Mouse (Mus musculus) hindbrain, embryonic 14.5 days (tissue): Measurements from ENCODE around the gene Rtbdn. TPM values are rescaled to one million over a fixed set of nuclear protein-coding genes. Genes with fewer than 3 reads are reported as not detected.
A peak's percentile ranks its signal among the peaks of the same experiment; 100 is the strongest.

ENCODE experiments used
- ATAC-seq: fragments of 200-750 bp; cut with Nextera tagmentation; 2 replicates; pipeline ENCODE4 v1.8.0; 2017; ENCODE audit warnings: moderate number of reproducible peaks, mild to moderate bottlenecking, moderate TSS enrichment, moderate library complexity; ENCODE audit not compliant: low FRiP score
- DNase-seq: peaks from one replicate; pipeline ENCODE4 v3.0.0-alpha.2; 2015; ENCODE audit warnings: low spot score
- H3K27ac ChIP-seq: fragments of 300-500 bp; sonication (generic); 2 replicates; pipeline ENCODE4 v1.5.1; 2014; ENCODE audit warnings: mild to moderate bottlenecking, moderate library complexity
- H3K27me3 ChIP-seq: fragments of 300-500 bp; sonication (generic); 2 replicates; pipeline ENCODE4 v1.6.1; 2014; ENCODE audit warnings: mild to moderate bottlenecking, low read length, mixed read lengths; ENCODE audit not compliant: control insufficient read depth, insufficient read depth
- H3K36me3 ChIP-seq: fragments of 300-500 bp; sonication (generic); replicated peaks from 2 replicates; pipeline ENCODE4 v1.6.1; 2014; ENCODE audit not compliant: control insufficient read depth, insufficient read depth
- H3K4me1 ChIP-seq: fragments of 300-500 bp; sonication (generic); replicated peaks from 2 replicates; pipeline ENCODE4 v1.6.1; 2014; ENCODE audit warnings: antibody characterized with exemption, low read length, mixed read lengths; ENCODE audit not compliant: control insufficient read depth, insufficient read depth
- H3K4me2 ChIP-seq: fragments of 300-500 bp; sonication (generic); replicated peaks from 2 replicates; pipeline ENCODE4 v1.6.1; 2014; ENCODE audit warnings: mild to moderate bottlenecking, moderate library complexity
- H3K4me3 ChIP-seq: fragments of 300-500 bp; sonication (generic); replicated peaks from 2 replicates; pipeline ENCODE4 v1.5.1; 2014; ENCODE audit warnings: mild to moderate bottlenecking, low read length
- H3K9ac ChIP-seq: fragments of 300-500 bp; sonication (generic); 2 replicates; pipeline ENCODE4 v1.6.1; 2014
- H3K9me3 ChIP-seq: fragments of 300-500 bp; sonication (generic); 2 replicates; pipeline ENCODE4 v1.6.1; 2016; ENCODE audit warnings: low read length; ENCODE audit not compliant: control insufficient read depth
- WGBS: fragments of 180-500 bp; shearing (Covaris S2); extraction: QIAGEN DNeasy Blood & Tissue Kit; methylation state at CpG from one replicate; pipeline ENCODE4 v1.1.7; 2014; 5-methylcytosine and 5-hydroxymethylcytosine counted together
- polyA plus RNA-seq: library from polyadenylated mRNA; unstranded; fragments of >200 nt; fragmentation: Nextera tagmentation; extraction: Ambion mirVana; gene quantifications from 2 replicates; pipeline ENCODE4 v1.2.1, GENCODE M21; 2014

Rtbdn gene
- polyA plus RNA-seq, 1 experiment from 2014 or later = 1.8 TPM

- peaks cover 64% of the 10 kb centered on the region for H3K27me3 ChIP-seq
Observed at GRCm38 (mm10) chr8:84945633-84946527, 911 bp upstream of the Rtbdn start.

GRCm38 (mm10) chr8:84947241-84947545, 402 bp downstream of the Rtbdn start:
- Histone ChIP-seq H3K36me3 (no peaks in the 10 kb centered on the region), H3K27me3 (peaks cover 68% of the 10 kb centered on the region), H3K9ac (peak overlapping the region; percentile 87; the same call in 1 of the 2 replicates), H3K27ac (no peak overlapping the region; the same call in 1 of the 2 replicates), H3K4me2 (peak overlapping the region; percentile 82), H3K9me3 (no peaks in the 10 kb centered on the region), H3K4me3 (peak overlapping the region; percentile 70), H3K4me1 (peaks cover 27% of the 10 kb centered on the region)
- WGBS = 11% methylated on average over 9 of the region's 9 CpGs
- DNase-seq = peak; percentile 42
- no peak for ATAC-seq

More at GRCm38 (mm10) chr8:84945633-84946527, 911 bp upstream of the Rtbdn start:
- Histone ChIP-seq H3K9ac (peak overlapping the region; percentile 87), H3K36me3 (no peaks in the 10 kb centered on the region), H3K4me3 (peak overlapping the region; percentile 70), H3K9me3 (no peaks in the 10 kb centered on the region), H3K27ac (peak overlapping the region; percentile 87), H3K4me2 (peak overlapping the region; percentile 82), H3K4me1 (peaks cover 27% of the 10 kb centered on the region)
- ATAC-seq (peak; percentile 65), DNase-seq (no peak)
- WGBS = 2% methylated on average over 51 of the region's 67 CpGs

- ATAC-seq = no peak
- Histone ChIP-seq H3K36me3 (no peaks in the 10 kb centered on the region), H3K27me3 (peaks cover 57% of the 10 kb centered on the region), H3K9ac (no peak overlapping the region), H3K27ac (no peak overlapping the region), H3K4me3 (no peak overlapping the region), H3K4me1 (peaks cover 16% of the 10 kb centered on the region), H3K9me3 (no peaks in the 10 kb centered on the region), H3K4me2 (no peak overlapping the region)
- DNase-seq = no peak
- 17% methylated on average over 12 of the region's 12 CpGs for WGBS
Observed at GRCm38 (mm10) chr8:84949753-84950152, 3.0 kb downstream of the Rtbdn start.

- H3K4me3 ChIP-seq = no peak overlapping the region
- WGBS = 9% methylated on average over 18 of the region's 18 CpGs
- DNase-seq (no peak), ATAC-seq (no peak)
- H3K27ac ChIP-seq = no peak overlapping the region
- peaks cover 7% of the 10 kb centered on the region for H3K36me3 ChIP-seq
- H3K4me2 ChIP-seq = no peak overlapping the region
- no peak overlapping the region for H3K9ac ChIP-seq
- peaks cover 34% of the 10 kb centered on the region for H3K27me3 ChIP-seq
- H3K4me1 ChIP-seq = no peaks in the 10 kb centered on the region
- no peaks in the 10 kb centered on the region for H3K9me3 ChIP-seq
Observed at GRCm38 (mm10) chr8:84952612-84953255, 5.9 kb downstream of the Rtbdn start.

GRCm38 (mm10) chr8:84956768-84957167, 10.0 kb downstream of the Rtbdn start:
- no peaks in the 10 kb centered on the region for H3K4me1 ChIP-seq
- no peak overlapping the region for H3K27ac ChIP-seq
- 0 out of 2 replicates have a peak, but pooled peaks cover 7% of the 10 kb centered on the region for H3K27me3 ChIP-seq
- ATAC-seq = no peak
- peak; percentile 85 for DNase-seq
- no peaks in the 10 kb centered on the region for H3K9me3 ChIP-seq
- no peak overlapping the region for H3K9ac ChIP-seq
- no peak overlapping the region for H3K4me2 ChIP-seq
- no peak overlapping the region for H3K4me3 ChIP-seq
- H3K36me3 ChIP-seq = peaks cover 30% of the 10 kb centered on the region
- whole genome bisulfite sequencing = 48% methylated on average over 2 of the region's 2 CpGs

GRCm38 (mm10) chr8:84959811-84960210, 13.0 kb downstream of the Rtbdn start:
- H3K4me2 ChIP-seq = no peak overlapping the region
- 89% methylated on average over 7 of the region's 7 CpGs for WGBS
- ATAC-seq = no peak
- peaks cover 30% of the 10 kb centered on the region for H3K36me3 ChIP-seq
- no peak overlapping the region for H3K9ac ChIP-seq
- no peak overlapping the region for H3K4me3 ChIP-seq
- H3K27ac ChIP-seq = no peak overlapping the region
- H3K27me3 ChIP-seq = no peaks in the 10 kb centered on the region
- DNase-seq = no peak
- no peaks in the 10 kb centered on the region for H3K4me1 ChIP-seq
- no peaks in the 10 kb centered on the region for H3K9me3 ChIP-seq

DNA sequence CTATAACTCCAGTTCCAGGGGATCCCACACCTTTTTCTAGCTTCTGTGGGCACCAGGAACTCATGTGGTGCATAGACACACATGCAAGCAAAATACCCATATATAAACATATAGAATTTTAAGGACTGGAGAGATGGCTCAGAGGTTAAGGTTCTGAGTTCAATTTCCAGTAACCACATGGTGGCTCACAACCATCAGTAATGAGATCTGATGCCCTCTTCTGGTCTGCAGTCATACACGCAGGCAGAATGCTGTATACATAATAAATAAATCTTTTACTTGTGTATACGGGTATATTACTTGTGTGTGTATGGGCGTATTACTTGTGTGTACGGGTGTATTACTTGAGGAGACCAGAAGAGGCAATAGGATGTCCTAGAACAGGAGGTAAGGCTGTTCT, 17.2 kb downstream of the Rtbdn start:
- ATAC-seq = no peak
- Histone ChIP-seq H3K4me2 (no peak overlapping the region), H3K9me3 (no peaks in the 10 kb centered on the region), H3K27me3 (no peaks in the 10 kb centered on the region), H3K27ac (no peak overlapping the region), H3K36me3 (peaks cover 15% of the 10 kb centered on the region; the same call in 1 of the 2 replicates), H3K4me1 (peaks cover 18% of the 10 kb centered on the region), H3K9ac (no peak overlapping the region), H3K4me3 (no peak overlapping the region)
- no peak for DNase-seq
- 92% methylated on average over 4 of the region's 4 CpGs for WGBS

DNA sequence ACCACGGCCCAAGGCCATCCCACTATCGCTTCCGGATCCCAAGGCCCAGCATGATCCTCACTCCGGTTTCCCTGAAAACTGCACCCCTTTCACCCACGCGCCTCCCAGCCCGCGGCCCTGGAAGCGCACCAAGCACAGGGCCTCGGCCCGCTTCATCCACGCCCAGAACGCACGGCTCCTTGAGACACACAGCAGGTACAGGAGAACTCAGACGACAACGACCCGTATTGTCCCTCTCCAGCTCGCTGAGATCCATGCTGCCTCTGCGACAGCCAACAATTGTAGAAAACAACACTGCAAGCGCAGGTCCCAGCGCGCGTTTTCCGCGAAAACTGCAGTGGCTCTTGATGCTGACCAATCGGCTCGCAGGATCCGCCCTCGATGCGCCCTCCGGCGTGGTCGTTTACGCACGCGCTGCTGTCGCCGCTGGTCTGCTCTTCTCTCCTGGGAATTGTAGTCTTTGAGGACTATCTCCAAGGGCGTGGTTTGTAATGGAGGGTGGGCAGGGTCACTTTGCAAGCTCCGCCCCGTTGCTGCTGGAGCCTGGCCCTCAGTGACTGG, 19.0 kb downstream of the Rtbdn start:
- peak; percentile 81 for ATAC-seq
- H3K4me3 ChIP-seq = peak overlapping the region; percentile 62
- H3K9ac ChIP-seq = peak overlapping the region; percentile 74
- H3K4me1 ChIP-seq = peaks cover 23% of the 10 kb centered on the region
- under 1% methylated on average over 41 of the region's 41 CpGs for WGBS
- DNase-seq = peak; percentile 95
- H3K27me3 ChIP-seq = no peaks in the 10 kb centered on the region
- no peaks in the 10 kb centered on the region for H3K9me3 ChIP-seq
- peaks cover 12% of the 10 kb centered on the region for H3K36me3 ChIP-seq
- peak overlapping the region; percentile 95 for H3K4me2 ChIP-seq
- peak overlapping the region; percentile 69 for H3K27ac ChIP-seq

- 0 out of 2 replicates have a peak overlapping the region, but pooled peaks have one; percentile 95 for H3K4me2 ChIP-seq
- H3K36me3 ChIP-seq = peaks cover 13% of the 10 kb centered on the region
- H3K9ac ChIP-seq = no peak overlapping the region
- peaks cover 28% of the 10 kb centered on the region for H3K4me1 ChIP-seq
- 67% methylated on average over 3 of the region's 3 CpGs for WGBS
- no peaks in the 10 kb centered on the region for H3K9me3 ChIP-seq
- no peaks in the 10 kb centered on the region for H3K27me3 ChIP-seq
- 0 out of 2 replicates have a peak overlapping the region, but pooled peaks have one; percentile 69 for H3K27ac ChIP-seq
- peak overlapping the region; percentile 62 for H3K4me3 ChIP-seq
- DNase-seq (no peak), ATAC-seq (no peak)
Observed at GRCm38 (mm10) chr8:84966603-84967002, 19.8 kb downstream of the Rtbdn start.
